8 mouse cellular contexts compared by ENCODE assay signal in the genomic region with DNA sequence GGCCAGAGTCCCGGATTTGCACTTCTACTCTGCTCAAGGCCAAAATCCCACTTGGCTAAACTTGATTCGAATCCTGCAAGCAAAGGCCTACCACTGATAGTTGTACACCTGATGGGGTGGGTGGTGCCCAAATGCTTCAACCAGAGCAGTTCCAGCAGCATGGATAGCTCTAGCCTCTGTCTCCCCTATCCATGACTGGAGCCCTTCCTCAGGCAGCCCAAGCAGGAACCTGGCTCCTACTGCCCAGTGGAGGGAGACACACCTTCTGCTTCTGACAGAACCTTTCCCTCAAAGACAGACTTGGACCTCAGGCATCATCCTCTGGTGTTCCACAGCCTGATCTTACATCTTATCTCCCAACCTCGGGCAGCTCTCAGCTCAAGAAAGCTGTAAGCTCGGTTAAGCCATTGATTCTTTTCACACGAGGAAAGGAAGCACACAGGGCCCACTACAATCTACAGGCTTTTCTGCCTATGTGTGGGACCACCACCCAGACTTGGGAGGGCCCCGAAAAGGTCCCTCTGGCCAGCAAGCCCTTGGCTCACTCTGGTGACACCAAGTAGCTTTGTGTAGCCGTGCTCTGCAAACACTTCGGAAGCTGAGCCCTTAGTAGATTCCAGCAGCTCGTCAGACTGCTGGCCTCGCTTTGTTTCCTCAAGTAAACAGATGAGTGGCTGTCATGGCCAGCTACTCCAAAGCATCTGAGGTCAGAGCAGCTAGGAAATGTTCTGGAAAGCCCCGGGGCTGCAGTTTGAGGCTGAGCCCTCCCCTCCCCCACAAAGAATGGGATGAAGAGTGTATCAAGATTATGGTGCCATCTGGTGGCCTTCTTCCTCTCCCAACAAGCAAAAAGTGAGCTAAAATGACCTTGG. TPM values are rescaled to one million over a fixed set of nuclear protein-coding genes. Genes with fewer than 3 reads are reported as not detected.
DNase-seq lines count a peak whose midpoint lies in the region; ATAC-seq lines count a peak whose summit lies in the region.

No protein-coding gene starts in this region.

- DNase-seq in adrenal gland, adult 2 months: peak; percentile 72
- DNase-seq in embryo, embryonic 10 days (ENCODE audit: low spot score): peak; percentile 87
- DNase-seq in gastrocnemius, postnatal 14 days: peak; percentile 77
- peak; percentile 39 for DNase-seq in hindlimb bud, embryonic 11.5 days (ENCODE audit: extremely low spot score, low read depth, low spot score)
- peak; percentile 79 for DNase-seq in left cerebral cortex, adult 11 months (ENCODE audit: low spot score)
- DNase-seq in right cerebral cortex, postnatal 25 days: peak; percentile 59
- no peak for DNase-seq in c-Kit-positive CD71-positive TER-119-positive erythroid progenitor cells, embryonic 14.5 days (ENCODE audit: low spot score)

- intact Hi-C loops in gastrocnemius, postnatal 14 days (cut with DNase I; ENCODE audit: low total_unique reads): no loop called here

- 0 out of 2 replicates have a peak, but pooled peaks have one; percentile 40 for ATAC-seq in megakaryocyte-erythroid progenitor cell, adult 5-6 weeks (replicated peaks; ENCODE audit: low FRiP score, low TSS enrichment, poor library complexity, severe bottlenecking)

RNA-seq across cellular contexts. Expression of gene Abcc12, which starts 44.5 kb away (rescaled TPM):
- not detected for total RNA-seq in adrenal gland, adult 2 months (2021)
- 0.03 and 0.04 TPM in 2 replicates for polyA plus RNA-seq in adrenal gland, adult 2 months (2012; rRNA removed)
- total RNA-seq in gastrocnemius, postnatal 14 days (2021): under 1 TPM; 0.11 to 0.14 TPM
- total RNA-seq in megakaryocyte-erythroid progenitor cell, adult 5-6 weeks (2014; fragmentation: Nextera tagmentation): not detected in 2 replicates
- total RNA-seq in megakaryocyte-erythroid progenitor cell, adult 5-6 weeks (2017): not detected in 2 replicates
